Mouse (Mus musculus) left cerebral cortex, adult 8-10 months (tissue): Measurements from ENCODE around the gene BC048562. TPM values are rescaled to one million over a fixed set of nuclear protein-coding genes. Genes with fewer than 3 reads are reported as not detected.

Source experiments
- total RNA-seq, 4 experiments: library from RNA; stranded (reverse); gene quantifications; 2 replicates each; pipeline ENCODE4 v1.2.4; 2022

The BC048562 gene
- total RNA-seq, 4 experiments from 2014 or later, result not detected

Other genes with a start within 250 kb of the BC048562 start
- 100 to 1,000 TPM; 208 to 264 (median 232) TPM for gene Bsn, start 246.1 kb upstream of the BC048562 start, total RNA-seq
- gene Dag1, start 172.5 kb upstream of the BC048562 start, total RNA-seq, result 10 to 100 TPM; 73.1 to 79.5 (median 76.8) TPM
- gene Nicn1, start 146.1 kb upstream of the BC048562 start, total RNA-seq, result 100 to 1,000 TPM; 133 to 145 (median 139) TPM
- 10 to 100 TPM; 26.3 to 32.2 (median 28.2) TPM for gene Amt, start 139.6 kb upstream of the BC048562 start, total RNA-seq
- gene Rhoa, start 130.4 kb upstream of the BC048562 start, total RNA-seq, result 100 to 1,000 TPM; 164 to 176 (median 168) TPM
- 10 to 100 TPM; 37.0 to 40.4 (median 39.4) TPM for gene Tcta, start 130.3 kb upstream of the BC048562 start, total RNA-seq
- 100 to 1,000 TPM in 3 of 4 experiments, 10 to 100 TPM in 1; 97.3 to 121 (median 112) TPM for gene Gpx1, start 97.6 kb upstream of the BC048562 start, total RNA-seq
- 100 to 1,000 TPM; 103 to 109 (median 105) TPM for gene Usp4, start 88.6 kb upstream of the BC048562 start, total RNA-seq
- gene 1700102P08Rik, start 43.7 kb upstream of the BC048562 start, total RNA-seq, result 1 to 10 TPM in 3 of 4 experiments, under 1 TPM in 1; 0.81 to 2.0 (median 1.8) TPM
- under 1 TPM; 0.15 to 0.37 (median 0.22) TPM for gene Ccdc36, start 8.0 kb upstream of the BC048562 start, total RNA-seq
- 10 to 100 TPM; 35.8 to 46.5 (median 38.4) TPM for gene Ccdc71, start 24.0 kb downstream of the BC048562 start, total RNA-seq
- 10 to 100 TPM; 28.8 to 38.0 (median 34.0) TPM for gene Klhdc8b, start 25.1 kb downstream of the BC048562 start, total RNA-seq
- gene Lamb2, start 43.3 kb downstream of the BC048562 start, total RNA-seq, result 10 to 100 TPM; 28.0 to 35.7 (median 30.8) TPM
- gene Usp19, start 54.1 kb downstream of the BC048562 start, total RNA-seq, result 100 to 1,000 TPM; 116 to 140 (median 127) TPM
- 10 to 100 TPM; 78.3 to 95.4 (median 86.8) TPM for gene Qars, start 71.2 kb downstream of the BC048562 start, total RNA-seq
- 100 to 1,000 TPM; 140 to 158 (median 155) TPM for gene Qrich1, start 80.3 kb downstream of the BC048562 start, total RNA-seq
- gene Impdh2, start 123.8 kb downstream of the BC048562 start, total RNA-seq, result 10 to 100 TPM; 43.7 to 54.7 (median 50.7) TPM
- gene Ndufaf3, start 131.0 kb downstream of the BC048562 start, total RNA-seq, result 10 to 100 TPM; 67.2 to 77.5 (median 73.4) TPM
- gene Dalrd3, start 133.4 kb downstream of the BC048562 start, total RNA-seq, result 10 to 100 TPM; 68.8 to 86.5 (median 73.5) TPM
- gene Wdr6, start 142.3 kb downstream of the BC048562 start, total RNA-seq, result 100 to 1,000 TPM; 129 to 151 (median 133) TPM
- 10 to 100 TPM; 87.5 to 98.6 (median 93.9) TPM for gene P4htm, start 161.2 kb downstream of the BC048562 start, total RNA-seq
- 10 to 100 TPM; 51.8 to 55.6 (median 54.2) TPM for gene Arih2, start 212.9 kb downstream of the BC048562 start, total RNA-seq
- 10 to 100 TPM; 11.1 to 15.8 (median 13.6) TPM for gene Slc25a20, start 225.6 kb downstream of the BC048562 start, total RNA-seq